Mouse (Mus musculus): ENCODE results near the gene Commd1. TPM values are rescaled to one million over a fixed set of nuclear protein-coding genes. Genes with fewer than 3 reads are reported as not detected.

The Commd1 gene
- total RNA-seq, 4 experiments from 2014 or later, result 39.0 to 59.9 (median 56.6) TPM

Other genes with a start within 250 kb of the Commd1 start
- 10 to 100 TPM; 11.8 to 14.8 (median 14.0) TPM for gene B3gnt2, start 121.4 kb downstream of the Commd1 start, total RNA-seq (2022)
- gene Zrsr1, start 10.4 kb downstream of the Commd1 start, total RNA-seq (2022), result 10 to 100 TPM; 57.8 to 76.0 (median 69.8) TPM
- gene Gm28048, start 292 bp downstream of the Commd1 start, total RNA-seq (2022), result 10 to 100 TPM in 2 of 4 experiments, 1 to 10 TPM in 2; 8.8 to 14.8 (median 10.3) TPM
- gene Cct4, start 8.1 kb upstream of the Commd1 start, total RNA-seq (2022), result 100 to 1,000 TPM in 2 of 4 experiments, 10 to 100 TPM in 2; 93.7 to 125 (median 110) TPM
- gene Fam161a, start 25.1 kb upstream of the Commd1 start, total RNA-seq (2022), result 1 to 10 TPM; 4.1 to 5.6 (median 4.8) TPM